Mouse (Mus musculus): ENCODE measurements around the gene Ndufb7.
A peak's percentile ranks its signal among the peaks of the same experiment; 100 is the strongest.
"Not testable (repeated sequence)": the region's sequence is repeated elsewhere in the genome, so short reads cannot be mapped to it uniquely, and the experiment has no call there.

The Ndufb7 gene

DNA sequence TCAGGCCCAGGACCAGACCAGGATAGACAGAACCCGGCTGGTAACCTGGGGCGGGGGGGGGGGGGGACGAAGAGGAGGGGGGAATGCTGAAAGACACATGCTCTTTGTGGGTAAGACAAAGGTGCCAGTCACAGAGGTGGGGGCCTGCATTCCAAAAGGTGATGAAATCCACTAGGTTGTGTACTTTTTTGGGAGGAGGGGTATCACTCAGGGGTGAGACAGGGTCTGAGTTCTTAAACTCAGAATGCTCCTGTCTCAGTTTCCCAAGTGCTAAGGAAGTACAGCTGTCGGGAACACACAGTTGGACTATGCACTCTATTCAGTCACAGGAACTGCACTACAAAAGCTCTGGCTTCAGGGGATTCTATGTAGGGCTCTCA, 10.0 kb downstream of the Ndufb7 start:
- no peak for DNase-seq (ENCODE audit: low spot score)

DNA sequence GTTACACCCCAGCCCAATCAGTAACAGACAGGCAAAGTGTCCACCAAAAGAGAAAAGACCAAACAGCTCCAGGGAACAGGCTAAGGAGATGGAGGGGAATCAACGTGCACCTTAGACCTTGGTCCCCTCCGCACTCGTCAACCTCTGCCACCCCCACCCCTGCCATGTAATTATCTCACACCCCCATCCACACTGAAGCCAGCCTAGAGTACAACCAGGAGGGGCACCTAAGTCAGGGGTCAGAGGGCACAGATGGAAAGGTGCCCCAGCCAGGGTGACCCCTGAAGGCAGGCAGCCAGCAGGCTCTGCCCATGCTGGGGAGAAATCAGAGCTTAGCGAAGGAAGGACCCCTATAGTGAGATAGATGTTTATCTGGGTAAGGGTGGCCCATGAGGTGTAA, 10.4 kb downstream of the Ndufb7 start:
- DNase-seq (ENCODE audit: low spot score), result no peak

DNA sequence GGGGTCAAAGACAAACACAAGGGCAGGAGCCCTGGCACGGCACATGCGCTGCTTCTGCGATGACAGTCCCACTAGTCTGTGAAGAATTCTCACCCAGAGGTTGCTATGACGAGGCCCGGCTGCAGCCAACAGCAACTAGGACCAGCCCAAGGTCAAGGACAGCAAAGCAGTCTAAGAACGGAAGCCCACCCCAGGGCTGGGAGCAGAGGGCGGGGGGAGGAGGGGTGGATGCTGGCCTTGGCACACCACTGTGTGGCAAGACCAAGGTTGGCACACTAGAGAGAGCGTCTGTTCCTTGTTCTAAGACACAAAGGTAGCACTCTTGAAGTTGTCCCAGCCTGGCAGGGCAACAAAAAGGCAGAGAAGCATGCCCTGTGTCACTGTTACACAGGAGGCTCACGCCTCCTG, 10.9 kb downstream of the Ndufb7 start:
- peak; percentile 84 for DNase-seq (ENCODE audit: low spot score)

DNA sequence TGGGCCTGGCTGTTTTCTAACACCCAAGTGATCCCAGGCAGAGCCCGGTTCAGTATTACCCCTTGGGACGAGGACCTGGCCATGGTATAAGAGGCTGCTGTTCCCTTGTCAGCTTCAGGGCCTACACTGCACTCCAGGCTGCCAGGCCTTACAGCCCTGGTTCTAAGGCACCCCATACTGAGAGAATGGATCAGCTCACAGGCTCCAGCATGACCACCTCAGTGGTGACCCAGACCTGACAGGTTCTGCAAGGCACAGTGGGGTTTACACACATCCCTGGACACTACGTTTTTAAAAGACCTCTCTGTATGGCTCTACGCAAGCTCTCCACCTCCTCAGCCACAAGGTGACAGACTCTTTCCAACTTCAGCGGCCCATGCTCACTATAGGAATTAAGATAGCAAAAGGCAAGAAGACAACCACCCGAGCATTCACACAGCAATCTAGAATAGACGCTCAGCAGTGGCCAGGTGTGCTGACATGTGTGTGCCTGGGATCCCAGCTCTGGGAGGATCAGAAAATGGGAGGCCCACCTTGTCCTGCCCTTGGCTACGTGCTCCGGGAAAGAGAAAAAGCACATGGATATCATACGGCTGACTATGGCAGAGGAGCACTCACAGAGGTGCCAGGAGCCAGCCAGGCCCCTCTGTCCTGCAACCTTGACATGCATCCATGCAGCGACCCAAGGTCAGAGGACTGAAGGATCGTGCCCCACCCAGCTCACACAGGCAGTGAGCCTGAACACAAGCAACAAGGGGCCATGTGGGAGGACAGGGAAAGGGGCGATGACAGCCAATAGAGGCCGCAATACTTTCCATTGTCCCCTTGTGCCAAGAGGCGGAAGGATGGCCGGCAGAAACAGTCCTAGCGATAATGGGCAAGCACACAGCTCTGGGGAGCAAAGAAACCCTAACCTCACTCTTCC, 11.9 kb downstream of the Ndufb7 start:
- no peak for DNase-seq (ENCODE audit: low spot score)

DNA sequence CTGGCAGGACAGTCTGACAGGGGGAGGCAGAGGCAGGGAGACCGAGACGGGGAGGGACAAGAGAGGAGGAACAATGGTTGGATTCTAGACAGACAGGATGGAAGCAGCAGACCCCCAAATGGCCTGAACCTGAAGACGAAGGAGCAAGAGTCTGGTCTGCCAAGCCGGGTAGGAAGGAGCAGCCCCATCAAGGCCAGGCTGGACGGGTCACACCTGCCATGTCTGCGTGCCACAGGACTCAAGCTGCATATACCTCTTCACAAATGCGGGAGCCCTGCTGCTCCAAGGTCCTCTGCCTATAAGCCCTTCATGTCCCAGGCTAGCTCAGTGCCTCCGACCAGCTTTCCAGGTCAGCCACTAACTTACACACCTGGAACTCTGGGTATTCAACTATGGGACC, 13.2 kb downstream of the Ndufb7 start:
- no peak for DNase-seq (ENCODE audit: low spot score)

DNA sequence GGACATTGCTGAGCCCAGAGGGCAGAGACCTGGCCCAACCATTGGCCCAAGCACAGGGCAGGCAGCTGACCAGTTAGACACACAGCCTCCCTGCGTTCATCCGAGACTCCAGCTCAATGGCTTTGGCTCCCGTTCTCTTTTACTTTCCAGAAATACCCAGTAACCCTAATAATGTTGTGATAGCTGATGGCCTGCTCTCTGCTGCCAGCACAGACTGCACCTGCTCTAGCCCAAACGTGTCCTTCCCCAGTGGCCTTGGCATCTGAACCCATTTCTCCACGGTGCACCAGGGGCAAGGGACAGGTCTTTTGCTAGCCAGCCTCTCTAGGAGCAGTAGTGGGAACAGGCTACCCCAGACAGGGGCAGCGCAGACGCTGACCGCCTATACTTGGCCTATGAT, 14.4 kb downstream of the Ndufb7 start:
- DNase-seq (ENCODE audit: low spot score), result no peak

DNA sequence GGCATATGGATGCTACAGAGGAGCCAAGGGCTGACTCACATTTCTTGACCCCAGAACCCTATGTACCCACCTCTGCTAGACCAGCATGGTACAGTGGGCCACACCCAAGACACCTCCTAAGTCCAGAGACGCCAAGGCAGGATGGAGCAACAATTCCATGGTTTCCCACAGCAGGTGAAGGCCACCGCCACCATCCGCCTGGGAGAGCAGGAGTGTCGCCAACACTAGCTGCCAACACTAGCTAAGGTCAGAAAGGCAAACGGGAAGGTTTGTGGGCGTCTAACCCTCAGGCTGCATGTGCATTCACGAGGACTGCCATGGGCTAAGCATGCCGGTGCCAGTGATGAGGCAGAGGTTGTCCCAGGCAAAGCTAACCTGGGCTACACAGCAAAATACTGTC, 15.8 kb downstream of the Ndufb7 start:
- no peak for DNase-seq (ENCODE audit: low spot score)

DNA sequence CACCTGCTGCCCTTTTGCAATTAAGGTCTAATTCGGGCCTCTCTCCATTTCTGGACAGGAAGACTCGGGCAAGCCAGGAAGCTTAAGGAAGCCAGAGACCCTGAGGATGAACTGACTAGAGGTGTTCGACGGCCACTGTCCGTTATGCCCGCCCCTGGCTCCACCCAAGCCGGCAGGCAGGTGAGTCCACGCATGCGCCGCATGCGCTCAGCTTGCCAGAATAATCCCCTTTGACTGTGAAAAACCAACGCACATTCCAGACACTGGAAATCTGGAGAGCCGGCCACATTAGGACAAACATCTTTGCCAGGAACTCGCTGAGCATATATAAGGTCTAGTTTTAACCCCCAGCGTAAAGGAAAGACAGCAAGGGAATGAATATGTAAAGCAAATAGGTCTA, 16.8 kb downstream of the Ndufb7 start:
- DNase-seq (ENCODE audit: low spot score), result no peak

DNA sequence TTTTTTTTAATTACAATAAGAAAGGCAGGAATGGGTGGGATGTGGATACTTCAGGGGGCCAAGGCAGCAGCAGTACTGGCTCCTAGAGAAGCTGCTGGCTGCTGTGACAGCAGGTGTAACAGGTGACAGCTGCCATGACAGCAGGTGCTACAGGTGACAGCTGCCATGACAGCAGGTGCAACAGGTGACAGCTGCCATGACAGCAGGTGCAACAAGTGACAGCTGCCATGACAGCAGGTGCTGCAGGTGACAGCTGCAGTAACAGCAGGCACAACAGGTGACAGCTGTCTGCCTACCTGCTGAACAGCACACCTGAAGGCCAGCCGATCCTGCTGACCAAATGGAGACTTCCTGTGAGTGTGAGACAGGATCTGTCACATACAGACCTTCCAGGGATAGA, 18.3 kb downstream of the Ndufb7 start:
- DNase-seq (ENCODE audit: low spot score), result no peak

DNA sequence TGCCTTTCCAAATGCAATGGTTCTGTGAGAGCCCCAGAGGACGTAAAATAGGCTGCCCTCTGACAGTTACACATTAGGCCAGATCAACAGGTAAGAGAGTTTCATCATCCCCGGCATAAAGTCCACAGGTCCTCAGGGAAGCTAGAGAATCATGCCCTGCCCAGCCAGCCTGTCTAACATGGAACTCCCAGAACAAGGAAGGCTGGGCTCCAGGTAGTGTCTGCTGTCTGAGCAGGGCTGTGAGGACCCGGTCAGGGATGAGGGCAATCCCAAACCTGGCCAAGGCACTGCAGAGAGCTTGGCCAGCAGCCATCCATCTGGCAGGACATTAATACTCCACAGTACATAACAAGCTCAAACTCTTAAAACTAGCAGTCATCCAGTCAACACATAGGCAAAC, 18.9 kb downstream of the Ndufb7 start:
- no peak for DNase-seq (ENCODE audit: low spot score)

DNA sequence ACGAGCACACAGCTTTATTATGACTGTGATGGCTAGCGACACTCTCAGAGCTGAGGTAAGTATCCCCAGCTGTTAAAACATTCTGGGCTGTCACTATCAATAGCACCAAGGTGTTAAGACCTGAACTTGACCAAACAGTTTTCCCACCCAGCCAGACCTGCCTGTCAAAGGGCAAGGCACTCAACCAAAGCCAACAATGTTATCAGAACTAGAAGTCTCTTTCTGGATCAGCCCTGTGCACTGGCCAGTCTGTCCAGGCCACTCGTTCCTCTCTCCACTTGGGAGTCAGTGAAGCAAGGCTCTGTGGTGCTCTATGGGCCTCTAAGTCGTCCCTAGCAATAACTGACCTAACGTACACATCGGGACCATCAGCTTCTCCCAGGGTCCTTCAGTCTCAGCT, 21.2 kb downstream of the Ndufb7 start:
- no peak for DNase-seq (ENCODE audit: low spot score)

DNA sequence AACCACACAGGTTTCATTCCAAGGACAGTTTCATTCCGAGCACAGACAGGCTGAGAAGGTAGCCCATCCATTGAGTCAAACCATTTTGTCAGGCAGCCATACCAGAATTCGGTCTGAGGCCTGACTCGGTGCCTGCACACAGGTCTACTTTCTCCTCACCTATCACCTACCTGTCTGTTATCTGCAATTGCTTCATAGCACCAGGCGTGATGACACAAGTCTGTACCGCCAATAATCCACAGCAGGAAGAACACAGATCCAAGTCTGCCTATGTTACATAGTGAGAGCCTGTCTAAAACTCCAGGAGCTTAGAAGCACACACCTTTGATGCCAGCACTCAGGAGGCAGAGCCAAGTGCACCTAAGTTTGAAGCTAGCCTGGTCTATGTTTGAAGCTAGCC, 22.4 kb downstream of the Ndufb7 start:
- no peak for DNase-seq (ENCODE audit: low spot score)

DNA sequence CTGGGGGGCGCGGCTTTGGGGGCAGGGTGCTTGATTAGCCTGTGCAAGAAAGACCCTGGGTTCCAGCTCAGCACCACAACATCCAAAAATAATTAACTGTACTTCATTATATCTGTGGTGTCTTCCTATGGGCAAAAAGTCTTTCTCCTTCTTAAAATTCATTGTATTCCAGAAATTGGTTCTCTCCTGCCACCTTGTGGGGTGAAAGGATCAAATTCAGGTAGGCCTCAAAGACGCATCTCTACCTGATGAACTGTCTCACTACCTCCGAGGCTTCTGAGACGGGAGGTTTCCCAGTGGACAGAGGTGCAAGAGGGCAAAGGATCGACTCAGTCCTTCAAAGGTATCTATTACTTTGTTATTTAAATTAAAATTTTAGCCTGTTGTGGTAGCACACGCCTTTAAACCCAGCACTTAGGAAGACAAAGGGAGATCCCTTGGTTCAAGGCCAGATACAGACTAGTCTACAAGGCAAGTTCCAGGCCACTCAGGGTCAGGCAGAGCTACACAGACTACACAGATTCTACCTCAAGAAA, 24.1 kb downstream of the Ndufb7 start:
- DNase-seq (ENCODE audit: low spot score), result no peak

DNA sequence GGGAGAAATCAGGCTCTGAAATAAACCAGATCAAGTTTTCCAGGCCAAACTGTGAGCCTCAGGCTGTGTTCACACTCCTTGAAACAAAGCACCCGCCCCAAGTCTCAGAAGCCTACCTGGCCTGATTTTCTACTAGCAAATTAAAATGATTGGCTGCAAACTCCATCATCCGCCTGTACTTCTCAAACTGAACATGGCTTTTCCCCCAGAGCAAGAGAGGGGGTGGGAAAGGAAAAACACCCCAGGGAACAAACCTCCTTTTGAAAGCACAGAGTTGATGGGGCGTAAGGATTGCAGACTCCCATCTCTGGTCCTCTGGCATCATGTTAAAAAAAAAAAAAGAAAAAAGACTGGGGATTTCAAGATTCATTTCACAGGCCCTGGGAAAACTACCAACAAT, 26.2 kb downstream of the Ndufb7 start:
- DNase-seq (ENCODE audit: low spot score), result no peak

DNA sequence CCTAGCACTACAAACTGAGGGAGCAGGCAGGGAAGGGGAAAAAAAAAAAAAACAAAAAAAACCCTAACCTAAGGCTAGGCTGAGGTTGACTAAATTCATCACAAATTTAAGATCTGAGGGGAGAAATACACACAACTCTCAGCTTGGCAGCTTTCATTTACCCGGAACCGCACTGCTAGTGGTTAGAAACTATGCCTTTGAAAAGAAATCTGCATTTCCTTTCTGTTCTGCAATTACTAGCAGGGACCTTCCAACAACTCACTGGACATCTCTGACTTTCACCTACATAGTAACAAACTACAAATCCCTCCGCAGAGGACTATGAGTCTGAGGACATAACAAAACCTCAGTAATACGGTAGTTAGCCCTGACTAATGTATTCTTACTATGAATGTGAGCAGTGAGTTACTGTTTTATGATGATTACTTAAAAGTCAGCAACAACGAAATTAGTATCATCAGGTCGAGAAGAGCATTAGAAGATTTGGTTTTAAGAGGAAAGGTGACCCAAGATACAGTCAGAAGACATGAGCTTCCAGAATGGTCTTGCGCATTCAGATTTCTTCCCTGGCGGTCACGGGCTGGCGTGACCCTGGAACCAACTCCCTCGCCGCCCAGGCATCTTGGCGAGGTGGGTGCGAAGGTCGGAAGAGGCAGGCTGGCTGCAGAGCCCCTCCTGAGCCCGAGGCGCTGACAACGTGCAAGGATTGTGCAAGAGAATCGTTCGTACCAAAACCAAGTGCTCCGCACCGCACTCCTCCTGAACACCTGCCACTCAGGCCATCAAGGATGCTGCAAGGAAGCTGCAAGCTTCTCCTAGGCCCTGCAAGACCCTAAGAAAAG, 27.1 kb downstream of the Ndufb7 start:
- no peak for DNase-seq (ENCODE audit: low spot score)

DNA sequence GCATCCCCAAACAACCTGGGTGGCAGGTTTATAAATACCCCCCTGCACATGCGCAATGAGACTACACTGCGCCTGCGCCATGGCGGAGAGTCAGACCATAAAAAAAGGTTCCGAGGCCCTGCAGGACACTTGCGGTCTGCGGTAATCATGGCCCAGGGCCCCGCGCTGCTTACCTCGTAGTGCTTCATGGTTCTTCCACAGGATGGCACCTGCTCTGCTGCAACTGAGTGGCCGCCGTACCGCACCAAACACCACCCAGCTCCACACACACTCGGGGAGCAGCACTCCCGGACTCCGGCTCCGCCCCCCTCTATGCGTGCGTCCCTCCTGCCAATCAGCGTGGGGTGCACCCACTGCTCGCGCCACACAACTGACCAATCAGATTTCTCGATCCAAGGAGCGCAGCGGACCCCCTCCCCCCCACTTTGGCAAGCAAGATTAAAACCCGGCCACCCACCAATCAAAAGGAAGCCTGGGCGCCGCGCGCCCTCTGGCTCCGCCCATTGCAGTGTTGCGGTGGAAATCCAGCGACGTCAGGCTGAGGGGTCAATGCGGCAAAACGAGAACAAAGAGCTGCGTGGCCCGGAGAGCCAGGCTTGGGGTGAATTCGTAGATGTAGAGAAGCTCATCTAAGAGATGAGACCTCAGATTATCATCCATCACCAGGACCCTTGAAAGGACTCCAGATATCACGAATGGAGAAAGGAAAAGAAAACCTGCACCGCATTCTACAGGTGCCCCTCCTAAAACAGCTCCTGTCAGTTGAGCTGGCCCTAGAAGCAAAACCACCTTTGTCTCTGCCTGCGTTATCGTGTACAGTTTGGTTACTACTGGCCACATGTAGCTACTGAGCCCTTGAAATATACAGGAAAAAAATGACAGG, 27.9 kb downstream of the Ndufb7 start:
- peak; percentile 97 for DNase-seq (ENCODE audit: low spot score)

DNA sequence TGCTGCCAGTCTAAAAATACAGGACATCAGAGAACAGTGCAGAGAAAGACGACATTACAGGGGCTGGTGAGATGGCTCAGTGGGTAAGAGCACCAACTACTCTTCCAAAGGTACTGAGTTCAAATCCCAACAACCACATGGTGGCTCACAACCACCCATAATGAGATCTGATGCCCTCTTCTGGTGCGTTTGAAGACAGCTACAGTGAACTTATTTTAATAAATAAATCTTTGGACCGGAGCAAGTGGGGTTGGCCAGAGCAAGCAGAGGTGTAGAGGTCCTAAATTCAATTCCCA, 28.5 kb downstream of the Ndufb7 start:
- DNase-seq (ENCODE audit: low spot score), result not testable (repeated sequence)

DNA sequence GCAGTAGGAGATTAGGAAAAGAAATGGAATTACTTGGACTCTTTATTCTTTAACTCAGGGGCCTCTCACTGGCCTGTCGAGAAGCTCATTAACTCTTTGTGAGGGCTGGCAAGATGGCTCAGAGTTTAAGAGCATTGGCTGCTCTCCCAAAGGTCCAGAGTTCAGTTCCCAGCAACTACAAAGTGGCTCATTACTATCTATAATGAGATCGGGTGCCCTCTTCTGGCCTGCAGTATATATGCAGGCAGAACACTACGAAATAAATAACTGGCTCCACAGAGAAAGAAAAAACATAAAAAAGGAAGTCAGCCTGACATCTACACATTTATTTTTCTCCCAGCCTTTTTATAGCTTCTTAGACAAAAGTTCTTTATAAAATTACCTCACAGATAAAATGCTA, 29.9 kb downstream of the Ndufb7 start:
- DNase-seq (ENCODE audit: low spot score), result no peak

DNA sequence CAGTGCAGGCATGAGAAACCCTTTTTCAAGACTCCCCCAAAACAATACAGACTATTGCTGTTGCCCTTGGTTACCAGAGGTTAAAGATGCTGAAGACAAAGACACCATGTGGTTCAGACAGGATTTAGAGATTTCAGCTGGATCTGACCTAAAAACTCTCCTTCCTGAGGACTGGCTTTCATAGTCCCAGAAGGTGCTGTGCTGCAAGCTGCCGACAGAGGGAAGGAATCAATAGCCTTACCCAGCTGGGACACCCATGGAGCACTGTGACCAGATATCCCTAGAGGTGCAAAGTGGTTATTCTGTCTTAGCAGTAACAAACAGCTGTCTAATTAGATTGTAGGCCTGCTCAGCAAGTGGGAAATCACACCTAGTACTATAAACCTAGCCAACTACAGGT, 31.7 kb downstream of the Ndufb7 start:
- no peak for DNase-seq (ENCODE audit: low spot score)

DNA sequence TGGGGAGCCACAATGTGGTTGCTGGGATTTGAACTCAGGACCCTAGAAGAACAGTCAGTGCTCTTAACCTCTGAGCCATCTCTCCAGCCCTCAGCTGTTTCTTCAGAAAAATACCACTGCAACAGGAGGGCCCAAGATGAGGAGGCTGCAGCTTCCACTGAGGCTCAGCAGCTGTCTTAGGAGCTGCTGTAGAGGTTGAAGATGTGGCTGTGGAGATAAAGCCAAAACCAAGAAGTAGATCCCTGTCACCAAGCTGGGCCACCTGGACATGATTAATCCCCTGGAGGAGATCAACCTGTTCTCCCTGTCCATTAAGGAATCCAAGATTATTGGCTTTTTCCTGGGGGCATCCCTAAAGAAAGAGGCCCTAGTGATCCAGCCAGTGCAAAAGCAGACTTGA, 33.3 kb downstream of the Ndufb7 start:
- DNase-seq (ENCODE audit: low spot score), result no peak

DNA sequence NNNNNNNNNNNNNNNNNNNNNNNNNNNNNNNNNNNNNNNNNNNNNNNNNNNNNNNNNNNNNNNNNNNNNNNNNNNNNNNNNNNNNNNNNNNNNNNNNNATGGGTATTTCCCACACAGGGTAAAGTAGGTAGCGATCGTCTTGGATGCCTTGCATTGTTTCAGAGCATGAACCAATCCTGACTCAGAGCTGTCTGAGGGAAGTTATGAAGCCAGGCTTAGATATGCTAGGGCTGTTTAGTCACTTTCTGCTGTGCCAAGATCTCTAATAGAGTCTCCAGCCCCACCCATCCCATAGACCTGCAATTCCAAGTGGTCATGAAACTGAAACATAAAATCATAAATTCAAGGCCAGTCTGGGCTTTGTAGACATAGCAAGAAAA, 36.2 kb downstream of the Ndufb7 start:
- no peak for DNase-seq (ENCODE audit: low spot score)

DNA sequence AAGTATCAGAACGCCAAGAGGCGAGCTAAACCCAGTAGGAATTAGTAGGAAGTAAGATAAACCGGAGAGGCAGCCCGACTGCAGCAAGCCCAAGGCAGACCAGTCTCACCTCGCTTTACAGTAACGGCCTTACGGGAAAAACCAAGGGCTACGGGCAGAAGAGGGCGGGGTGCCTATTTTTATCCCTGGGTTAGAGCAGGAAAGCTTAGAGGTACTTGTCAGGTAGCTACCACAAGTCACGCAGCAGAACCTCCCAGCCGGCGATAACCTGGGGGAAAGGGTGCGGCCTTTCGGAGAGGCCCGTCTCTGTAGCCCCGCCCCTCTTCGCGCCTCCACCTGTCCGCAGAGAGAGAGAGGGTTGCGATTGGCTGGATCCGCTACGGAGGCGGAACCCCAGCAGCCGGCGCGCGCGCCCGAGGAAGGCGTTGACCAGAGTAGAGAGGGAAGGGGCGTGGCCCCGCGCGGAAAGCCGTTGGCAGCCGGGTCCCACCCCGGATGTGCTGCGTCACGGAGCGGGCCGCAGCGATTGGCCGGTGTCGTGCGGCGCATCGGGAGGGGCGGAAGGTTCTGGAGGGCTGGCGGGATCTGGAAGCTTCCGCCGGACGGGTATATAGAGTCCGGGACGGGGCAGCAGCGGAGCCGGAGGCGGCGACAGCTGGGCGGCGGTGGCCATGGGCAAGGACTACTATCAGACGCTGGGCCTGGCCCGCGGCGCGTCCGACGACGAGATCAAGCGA, 41.4 kb downstream of the Ndufb7 start, which contains the start of the genes Tecr and Dnajb1:
Gene Tecr (minus strand): TSS at position 311 of the 737 bp plus-strand sequence.
Gene Dnajb1 (plus strand): TSS at position 533 of the 737 bp plus-strand sequence.
- DNase-seq (ENCODE audit: low spot score), result peak; percentile 99

All from ovary, adult 18-20 months (tissue).